Mouse (Mus musculus) ovary, adult 2 months (tissue): Measurements from ENCODE around the gene Olfr1109. TPM values are rescaled to one million over a fixed set of nuclear protein-coding genes. Genes with fewer than 3 reads are reported as not detected.

Experiments used
- polyA plus RNA-seq: library from polyadenylated mRNA; depleted of rRNA; stranded (reverse); fragments of >200 nt; gene quantifications from 2 replicates; pipeline ENCODE4 v1.2.3, GENCODE M21; 2012; rRNA removed

Gene Olfr1109
- polyA plus RNA-seq, result not detected in 2 replicates

DNA sequence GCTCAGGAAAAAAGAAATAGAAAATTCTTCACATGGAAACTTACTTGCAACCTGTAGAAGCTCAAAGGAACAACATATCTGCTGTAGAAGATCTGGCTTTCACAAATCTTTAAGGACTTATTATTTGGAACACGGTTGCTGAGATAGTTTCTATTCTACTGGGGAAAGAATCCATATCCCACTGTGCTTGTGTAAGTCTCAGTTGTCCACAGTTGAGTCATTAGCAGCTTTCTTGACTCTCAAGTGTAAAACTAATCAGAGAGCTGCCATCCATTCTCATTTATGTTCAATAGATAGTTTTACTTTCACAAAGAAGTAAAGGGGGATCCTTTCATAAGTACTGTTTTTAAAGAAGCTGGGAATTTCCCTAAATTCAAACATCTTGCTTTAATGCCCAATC lies at the start of gene Olfr1109:
Olfr1109 (minus strand) TSS at position 101 of the 400 bp plus-strand sequence.

DNA sequence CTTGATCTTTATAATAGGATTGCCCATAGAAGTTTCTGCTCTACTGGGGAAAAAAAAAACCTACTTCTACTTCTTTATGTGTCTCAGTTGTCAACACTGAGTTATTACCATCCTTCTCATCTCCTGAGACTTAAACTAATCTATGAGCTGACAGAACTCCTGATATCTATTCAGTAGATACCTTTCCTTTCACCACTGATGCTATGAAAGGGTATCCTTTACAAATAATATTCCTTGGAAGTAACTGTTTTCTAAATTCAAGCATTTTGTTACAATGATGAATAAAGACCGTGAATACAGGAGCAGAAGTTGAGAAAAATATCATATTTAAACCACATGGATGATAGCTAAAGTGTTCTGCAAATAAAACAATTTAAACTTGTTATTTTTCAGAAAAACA lies 44.4 kb upstream of the Olfr1109 start, which contains the start of gene Olfr1110:
Olfr1110 (minus strand) TSS at position 101 of the 400 bp plus-strand sequence.

GRCm38 (mm10) chr2:87114467-87114866 lies 18.7 kb upstream of the Olfr1109 start, which contains the start of gene Olfr259:
Gene Olfr259 (minus strand): TSS chr2:87114567.

GRCm38 (mm10) chr2:87075717-87076116 lies 20.1 kb downstream of the Olfr1109 start, which contains the start of gene Olfr1107:
Gene Olfr1107 (minus strand): TSS chr2:87075817.

DNA sequence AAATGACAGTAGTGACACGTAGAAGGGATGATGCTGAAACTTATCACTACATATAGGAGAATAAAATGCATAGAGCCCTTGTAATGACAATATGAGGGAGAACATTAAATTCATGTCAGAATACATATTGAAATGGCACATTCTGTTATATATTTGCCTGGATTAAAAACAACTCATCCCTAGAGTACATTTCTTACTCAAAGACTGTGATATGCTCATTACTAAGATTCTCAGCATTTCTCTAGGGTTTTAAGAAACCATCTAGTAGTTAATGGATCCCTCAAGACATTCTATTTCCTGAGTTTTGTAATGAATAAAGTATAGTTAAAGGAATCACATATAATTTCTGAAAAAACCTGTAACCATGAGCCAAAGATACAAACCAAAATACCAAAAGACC lies 43.6 kb downstream of the Olfr1109 start, which contains the start of gene Olfr1106:
Olfr1106 (minus strand) TSS at position 101 of the 400 bp plus-strand sequence.

Other genes with a start within 250 kb of the Olfr1109 start
- not detected in 2 replicates for gene Olfr1095, start 244.3 kb downstream of the Olfr1109 start, polyA plus RNA-seq
- gene Gm13723, start 221.2 kb downstream of the Olfr1109 start, polyA plus RNA-seq, result not detected in 2 replicates
- gene Olfr1097, start 203.8 kb downstream of the Olfr1109 start, polyA plus RNA-seq, result not detected in 2 replicates
- gene Olfr1098, start 171.5 kb downstream of the Olfr1109 start, polyA plus RNA-seq, result not detected in 2 replicates
- not detected in 2 replicates for gene Olfr1099, start 135.3 kb downstream of the Olfr1109 start, polyA plus RNA-seq
- gene Olfr1100, start 116.1 kb downstream of the Olfr1109 start, polyA plus RNA-seq, result not detected in 2 replicates
- gene Olfr1101, start 104.8 kb downstream of the Olfr1109 start, polyA plus RNA-seq, result not detected in 2 replicates
- not detected in 2 replicates for gene Olfr1102, start 97.6 kb downstream of the Olfr1109 start, polyA plus RNA-seq
- not detected in 2 replicates for gene Olfr1104, start 68.9 kb downstream of the Olfr1109 start, polyA plus RNA-seq
- not detected in 2 replicates for gene Olfr1105, start 59.5 kb downstream of the Olfr1109 start, polyA plus RNA-seq
- gene Olfr1106, start 43.7 kb downstream of the Olfr1109 start, polyA plus RNA-seq, result not detected in 2 replicates
- gene Olfr1107, start 20.2 kb downstream of the Olfr1109 start, polyA plus RNA-seq, result not detected in 2 replicates
- not detected in 2 replicates for gene Olfr259, start 18.6 kb upstream of the Olfr1109 start, polyA plus RNA-seq
- not detected in 2 replicates for gene Olfr1110, start 44.3 kb upstream of the Olfr1109 start, polyA plus RNA-seq
- not detected in 2 replicates for gene Olfr1111, start 56.6 kb upstream of the Olfr1109 start, polyA plus RNA-seq
- not detected in 2 replicates for gene Olfr1112, start 91.8 kb upstream of the Olfr1109 start, polyA plus RNA-seq
- not detected in 2 replicates for gene Olfr1113, start 113.0 kb upstream of the Olfr1109 start, polyA plus RNA-seq
- gene Olfr1115, start 152.0 kb upstream of the Olfr1109 start, polyA plus RNA-seq, result not detected in 2 replicates
- gene Olfr1116, start 171.5 kb upstream of the Olfr1109 start, polyA plus RNA-seq, result not detected in 2 replicates
- gene Olfr1118, start 211.6 kb upstream of the Olfr1109 start, polyA plus RNA-seq, result not detected in 2 replicates